Mouse (Mus musculus): ENCODE data around the gene Tmem229b. TPM values are rescaled to one million over a fixed set of nuclear protein-coding genes. Genes with fewer than 3 reads are reported as not detected.
A peak's percentile ranks its signal among the peaks of the same experiment; 100 is the strongest.
"Not testable (repeated sequence)": the region's sequence is repeated elsewhere in the genome, so short reads cannot be mapped to it uniquely, and the experiment has no call there.

Tmem229b gene
- polyA plus RNA-seq, 1 experiment from 2014 or later = 7.9 TPM

GRCm38 (mm10) chr12:79044668-79045067 is 37.2 kb upstream of the Tmem229b start:
- no peak overlapping the region for H3K4me3 ChIP-seq (ENCODE audit: low read depth, low read length)
- H3K9ac ChIP-seq (ENCODE audit: low read length) = no peak overlapping the region
- no peaks in the 10 kb centered on the region for H3K4me1 ChIP-seq (replicated peaks; ENCODE audit: control insufficient read depth, insufficient read depth, low read length)
- no peak overlapping the region for H3K27ac ChIP-seq (ENCODE audit: low read depth, low read length)
- DNase-seq (ENCODE audit: low spot score) (no peak), ATAC-seq (replicated peaks; ENCODE audit: low FRiP score) (no peak)
- no peak overlapping the region for H3K4me2 ChIP-seq (ENCODE audit: low read depth, low read length, severe bottlenecking)
- no peaks in the 10 kb centered on the region for H3K27me3 ChIP-seq (ENCODE audit: control insufficient read depth, insufficient read depth, low read length)
- no peaks in the 10 kb centered on the region; the same call in 1 of the 2 replicates for H3K36me3 ChIP-seq (ENCODE audit: control insufficient read depth, insufficient read depth, low read length)
- no peaks in the 10 kb centered on the region for H3K9me3 ChIP-seq (ENCODE audit: control insufficient read depth, low read length)
- 88% methylated on average over 8 of the region's 8 CpGs for WGBS

GRCm38 (mm10) chr12:79041436-79041835 is 34.0 kb upstream of the Tmem229b start:
- H3K4me2 ChIP-seq (ENCODE audit: low read depth, low read length, severe bottlenecking) = no peak overlapping the region
- no peak overlapping the region for H3K27ac ChIP-seq (ENCODE audit: low read depth, low read length)
- H3K4me3 ChIP-seq (ENCODE audit: low read depth, low read length) = no peak overlapping the region
- no peaks in the 10 kb centered on the region for H3K4me1 ChIP-seq (replicated peaks; ENCODE audit: control insufficient read depth, insufficient read depth, low read length)
- H3K9ac ChIP-seq (ENCODE audit: low read length) = no peak overlapping the region
- no peaks in the 10 kb centered on the region for H3K9me3 ChIP-seq (ENCODE audit: control insufficient read depth, low read length)
- H3K36me3 ChIP-seq (ENCODE audit: control insufficient read depth, insufficient read depth, low read length) = no peaks in the 10 kb centered on the region; the same call in 1 of the 2 replicates
- DNase-seq (ENCODE audit: low spot score) = no peak
- H3K27me3 ChIP-seq (ENCODE audit: control insufficient read depth, insufficient read depth, low read length) = no peaks in the 10 kb centered on the region
- no peak for ATAC-seq (replicated peaks; ENCODE audit: low FRiP score)

- H3K4me3 ChIP-seq (ENCODE audit: low read depth, low read length) = no peak overlapping the region
- ATAC-seq (replicated peaks; ENCODE audit: low FRiP score) (no peak), DNase-seq (ENCODE audit: low spot score) (no peak)
- H3K27me3 ChIP-seq (ENCODE audit: control insufficient read depth, insufficient read depth, low read length) = no peaks in the 10 kb centered on the region
- H3K27ac ChIP-seq (ENCODE audit: low read depth, low read length) = no peak overlapping the region
- no peak overlapping the region for H3K9ac ChIP-seq (ENCODE audit: low read length)
- no peaks in the 10 kb centered on the region; the same call in 1 of the 2 replicates for H3K36me3 ChIP-seq (ENCODE audit: control insufficient read depth, insufficient read depth, low read length)
- no peaks in the 10 kb centered on the region for H3K9me3 ChIP-seq (ENCODE audit: control insufficient read depth, low read length)
- no peak overlapping the region for H3K4me2 ChIP-seq (ENCODE audit: low read depth, low read length, severe bottlenecking)
- H3K4me1 ChIP-seq (replicated peaks; ENCODE audit: control insufficient read depth, insufficient read depth, low read length) = no peaks in the 10 kb centered on the region
- 85% methylated on average over 11 of the region's 11 CpGs for WGBS
Observed at GRCm38 (mm10) chr12:79040201-79040827, 32.9 kb upstream of the Tmem229b start.

GRCm38 (mm10) chr12:79039708-79040107 is 32.3 kb upstream of the Tmem229b start:
- WGBS = 74% methylated on average over 8 of the region's 8 CpGs

GRCm38 (mm10) chr12:79035349-79035748 is 27.9 kb upstream of the Tmem229b start:
- 47% methylated on average over 3 of the region's 3 CpGs for WGBS
- no peaks in the 10 kb centered on the region for H3K9me3 ChIP-seq (ENCODE audit: control insufficient read depth, low read length)
- no peak overlapping the region for H3K9ac ChIP-seq (ENCODE audit: low read length)
- H3K36me3 ChIP-seq (ENCODE audit: control insufficient read depth, insufficient read depth, low read length) = no peaks in the 10 kb centered on the region
- H3K27me3 ChIP-seq (ENCODE audit: control insufficient read depth, insufficient read depth, low read length) = no peaks in the 10 kb centered on the region
- no peak overlapping the region for H3K27ac ChIP-seq (ENCODE audit: low read depth, low read length)
- DNase-seq (ENCODE audit: low spot score) (no peak), ATAC-seq (replicated peaks; ENCODE audit: low FRiP score) (no peak)
- no peak overlapping the region for H3K4me3 ChIP-seq (ENCODE audit: low read depth, low read length)
- no peaks in the 10 kb centered on the region for H3K4me1 ChIP-seq (replicated peaks; ENCODE audit: control insufficient read depth, insufficient read depth, low read length)
- no peak overlapping the region for H3K4me2 ChIP-seq (ENCODE audit: low read depth, low read length, severe bottlenecking)

More at GRCm38 (mm10) chr12:79039708-79040107, 32.3 kb upstream of the Tmem229b start:
- DNase-seq (ENCODE audit: low spot score) (no peak), ATAC-seq (replicated peaks; ENCODE audit: low FRiP score) (no peak)
- Histone ChIP-seq H3K9me3 (ENCODE audit: control insufficient read depth, low read length) (no peaks in the 10 kb centered on the region), H3K36me3 (ENCODE audit: control insufficient read depth, insufficient read depth, low read length) (no peaks in the 10 kb centered on the region), H3K27ac (ENCODE audit: low read depth, low read length) (no peak overlapping the region), H3K9ac (ENCODE audit: low read length) (no peak overlapping the region), H3K4me1 (replicated peaks; ENCODE audit: control insufficient read depth, insufficient read depth, low read length) (no peaks in the 10 kb centered on the region), H3K4me3 (ENCODE audit: low read depth, low read length) (no peak overlapping the region), H3K4me2 (ENCODE audit: low read depth, low read length, severe bottlenecking) (no peak overlapping the region), H3K27me3 (ENCODE audit: control insufficient read depth, insufficient read depth, low read length) (no peaks in the 10 kb centered on the region)

- H3K4me1 ChIP-seq (replicated peaks; ENCODE audit: control insufficient read depth, insufficient read depth, low read length) = no peaks in the 10 kb centered on the region
- no peaks in the 10 kb centered on the region for H3K36me3 ChIP-seq (ENCODE audit: control insufficient read depth, insufficient read depth, low read length)
- no peaks in the 10 kb centered on the region for H3K9me3 ChIP-seq (ENCODE audit: control insufficient read depth, low read length)
- no peaks in the 10 kb centered on the region for H3K27me3 ChIP-seq (ENCODE audit: control insufficient read depth, insufficient read depth, low read length)
- no peak overlapping the region for H3K9ac ChIP-seq (ENCODE audit: low read length)
- no peak overlapping the region for H3K4me3 ChIP-seq (ENCODE audit: low read depth, low read length)
- H3K4me2 ChIP-seq (ENCODE audit: low read depth, low read length, severe bottlenecking) = no peak overlapping the region
- no peak overlapping the region for H3K27ac ChIP-seq (ENCODE audit: low read depth, low read length)
- 97% methylated on average over 2 of the region's 2 CpGs for WGBS
- DNase-seq (ENCODE audit: low spot score) (no peak), ATAC-seq (replicated peaks; ENCODE audit: low FRiP score) (no peak)
Observed at GRCm38 (mm10) chr12:79034331-79034730, 26.9 kb upstream of the Tmem229b start.

- Histone ChIP-seq H3K27me3 (ENCODE audit: control insufficient read depth, insufficient read depth, low read length) (no peaks in the 10 kb centered on the region), H3K9ac (ENCODE audit: low read length) (peak within 1 kb of the TSS; percentile 93), H3K9me3 (ENCODE audit: control insufficient read depth, low read length) (no peaks in the 10 kb centered on the region), H3K4me3 (ENCODE audit: low read depth, low read length) (peak within 1 kb of the TSS; percentile 90), H3K4me1 (replicated peaks; ENCODE audit: control insufficient read depth, insufficient read depth, low read length) (no peaks in the 10 kb centered on the region), H3K4me2 (ENCODE audit: low read depth, low read length, severe bottlenecking) (peak within 1 kb of the TSS; percentile 94), H3K36me3 (ENCODE audit: control insufficient read depth, insufficient read depth, low read length) (no peaks in the 10 kb centered on the region), H3K27ac (ENCODE audit: low read depth, low read length) (peak within 1 kb of the TSS; percentile 37; the same call in 1 of the 2 replicates)
- ATAC-seq (replicated peaks; ENCODE audit: low FRiP score) = peak; percentile 91
- WGBS = under 1% methylated on average over 72 of the region's 80 CpGs
- peak; percentile 85 for DNase-seq (ENCODE audit: low spot score)
Observed at GRCm38 (mm10) chr12:79028911-79029861, 21.8 kb upstream of the Tmem229b start, which contains the start of gene Plekhh1. TSS of gene Plekhh1 (plus strand) at chr12:79029163.

GRCm38 (mm10) chr12:79027526-79027925 is 20.1 kb upstream of the Tmem229b start:
- H3K9ac ChIP-seq (ENCODE audit: low read length); H3K4me1 ChIP-seq (replicated peaks; ENCODE audit: control insufficient read depth, insufficient read depth, low read length); DNase-seq (ENCODE audit: low spot score); H3K36me3 ChIP-seq (ENCODE audit: control insufficient read depth, insufficient read depth, low read length); H3K4me2 ChIP-seq (ENCODE audit: low read depth, low read length, severe bottlenecking); H3K27ac ChIP-seq (ENCODE audit: low read depth, low read length); H3K4me3 ChIP-seq (ENCODE audit: low read depth, low read length); ATAC-seq (replicated peaks; ENCODE audit: low FRiP score); H3K9me3 ChIP-seq (ENCODE audit: control insufficient read depth, low read length); H3K27me3 ChIP-seq (ENCODE audit: control insufficient read depth, insufficient read depth, low read length): not testable (repeated sequence)
- WGBS = 95% methylated on average over 7 of the region's 8 CpGs
